Mouse (Mus musculus) G1E (cell line): Measurements from ENCODE around the gene Jag1.

Source experiments
- CTCF ChIP-seq: IDR thresholded peaks from 2 replicates; pipeline ENCODE4 v1.5.1; 2012; ENCODE audit warnings: low read depth, low read length, inconsistent platforms, mixed read lengths
- GATA1 ChIP-seq: IDR thresholded peaks from 2 replicates; pipeline ENCODE4 v1.6.1; 2012; ENCODE audit warnings: borderline replicate concordance, low read length, inconsistent platforms, mixed read lengths
- GATA2 ChIP-seq: IDR thresholded peaks from 2 replicates; pipeline ENCODE4 v1.6.1; 2012; ENCODE audit warnings: low read depth, low read length, inconsistent platforms, borderline replicate concordance
- POLR2AphosphoS5 ChIP-seq: IDR thresholded peaks from 2 replicates; pipeline ENCODE4 v1.6.1; 2012; ENCODE audit warnings: low read depth, low read length, inconsistent platforms; ENCODE audit not compliant: insufficient replicate concordance
- TAL1 ChIP-seq: conservative IDR thresholded peaks from 2 replicates; pipeline ENCODE4 v1.6.1; 2012; ENCODE audit warnings: low read depth, low read length, inconsistent platforms, mixed read lengths

DNA sequence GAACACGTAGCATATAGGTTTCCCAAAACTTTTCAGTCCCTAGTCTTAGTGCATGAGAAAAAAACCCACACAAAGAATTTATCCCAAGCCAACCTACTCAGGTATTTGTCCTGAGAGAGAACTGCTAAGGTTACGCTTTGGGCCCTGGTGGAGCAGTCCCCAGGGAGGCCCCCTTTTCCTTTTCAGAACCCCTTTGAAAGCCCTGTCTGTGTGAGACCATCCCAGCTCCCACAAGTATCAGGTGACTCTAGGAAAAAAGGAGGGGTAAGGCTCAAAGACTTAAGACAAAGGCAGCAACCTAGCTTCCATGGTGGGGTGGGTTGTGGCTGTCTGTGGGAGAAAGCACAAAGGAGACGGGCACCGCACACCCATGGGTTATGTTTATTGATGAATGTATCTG is 9.2 kb downstream of the Jag1 start:
- TF ChIP-seq TAL1 (no peak), GATA1 (no peak), CTCF (no peak), GATA2 (no peak), POLR2AphosphoS5 (no peak)
